Mouse (Mus musculus) megakaryocyte, embryonic 14.5 days (primary cell): Measurements from ENCODE around the gene Arhgap9.

Source experiments
- FLI1 ChIP-seq: IDR thresholded peaks from 2 replicates; pipeline ENCODE4 v1.6.1; 2012; ENCODE audit warnings: low read length, inconsistent platforms, mixed read lengths
- GATA1 ChIP-seq: IDR thresholded peaks from 3 replicates; pipeline ENCODE4 v1.6.1; 2012; ENCODE audit warnings: mixed read lengths, low read length, inconsistent platforms, borderline replicate concordance

GRCm38 (mm10) chr10:127290930-127291880, 30.6 kb upstream of the Arhgap9 start:
- TF ChIP-seq FLI1 = no peak
- TF ChIP-seq GATA1 = no peak
